Mouse (Mus musculus) testis, postnatal 10 days (tissue): ENCODE results near the gene Galnt17.

Source experiments
- DNase-seq: peaks from one replicate; pipeline ENCODE4 v3.0.0; 2021; ENCODE audit warnings: low spot score

Galnt17 gene

GRCm38 (mm10) chr5:131120296-131120840 lies 187.9 kb downstream of the Galnt17 start:
- no peak for DNase-seq

DNA sequence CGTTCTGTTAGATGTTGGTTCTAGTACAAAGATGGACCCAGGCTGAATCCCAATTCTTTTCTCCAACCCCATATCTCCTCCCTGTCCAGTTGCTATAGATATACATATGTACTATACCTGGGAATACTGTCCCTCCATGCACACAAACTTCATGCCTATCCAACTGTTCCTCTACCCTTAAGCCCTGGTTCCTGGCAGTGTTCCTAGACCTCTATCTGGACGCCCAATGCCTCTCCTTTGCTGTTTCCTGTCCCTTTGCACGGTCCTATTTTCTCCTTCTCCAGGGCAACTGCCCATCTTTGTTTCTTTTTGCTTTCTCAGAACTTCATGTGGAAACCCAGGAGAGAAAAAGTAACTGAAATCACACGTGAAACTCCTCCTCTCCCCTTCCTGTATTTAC lies 188.4 kb downstream of the Galnt17 start:
- no peak for DNase-seq

- no peak for DNase-seq
Observed at GRCm38 (mm10) chr5:131117391-131118040, 190.8 kb downstream of the Galnt17 start.

DNA sequence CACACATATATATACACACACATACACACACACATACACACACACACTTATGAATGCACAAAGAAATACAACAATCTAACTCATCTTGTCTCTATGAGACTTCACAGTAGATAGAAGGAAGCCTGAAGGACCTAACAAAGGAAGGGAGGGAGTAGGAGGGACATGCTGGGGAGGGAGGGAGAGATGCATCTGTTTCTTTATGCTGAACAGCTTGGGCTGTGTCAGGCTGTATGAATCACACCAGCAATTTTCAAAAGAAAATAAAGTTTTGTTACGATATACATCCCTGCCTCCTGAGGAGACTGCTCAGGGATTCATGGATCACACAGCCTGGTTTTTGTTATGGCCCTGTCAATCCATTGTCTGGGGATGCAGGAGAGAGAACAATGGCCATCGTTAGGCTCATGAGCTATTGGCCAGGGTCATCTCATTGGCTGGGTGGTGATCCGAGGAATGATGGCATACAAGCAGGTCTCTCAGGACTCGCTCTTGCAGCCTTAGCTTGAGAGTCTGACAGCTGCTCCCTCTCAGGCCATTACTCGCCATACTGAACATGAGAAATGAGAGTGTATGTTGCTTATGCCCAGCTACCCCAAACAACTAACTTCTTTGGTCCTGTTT lies 194.3 kb downstream of the Galnt17 start:
- no peak for DNase-seq

GRCm38 (mm10) chr5:131107188-131107587 lies 201.1 kb downstream of the Galnt17 start:
- DNase-seq, result no peak

DNA sequence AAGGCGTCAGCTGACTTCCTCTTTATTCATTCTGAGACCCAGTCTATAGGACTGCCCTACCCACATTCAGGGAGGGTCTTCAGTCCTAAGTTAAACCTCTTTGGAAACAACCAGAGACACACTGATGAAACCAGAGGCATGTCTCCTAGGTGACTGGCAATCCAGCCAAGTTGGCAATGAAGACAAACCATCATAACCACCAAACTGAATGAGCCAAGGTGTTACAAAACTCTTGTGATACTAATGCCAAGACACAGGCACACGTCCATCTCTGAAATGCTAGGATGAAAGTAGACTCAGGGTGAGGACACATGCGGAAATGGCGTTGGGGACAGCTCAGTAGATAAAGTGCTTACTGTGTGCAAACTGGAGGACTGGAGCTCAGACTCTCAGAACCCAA lies 211.5 kb downstream of the Galnt17 start:
- no peak for DNase-seq

DNA sequence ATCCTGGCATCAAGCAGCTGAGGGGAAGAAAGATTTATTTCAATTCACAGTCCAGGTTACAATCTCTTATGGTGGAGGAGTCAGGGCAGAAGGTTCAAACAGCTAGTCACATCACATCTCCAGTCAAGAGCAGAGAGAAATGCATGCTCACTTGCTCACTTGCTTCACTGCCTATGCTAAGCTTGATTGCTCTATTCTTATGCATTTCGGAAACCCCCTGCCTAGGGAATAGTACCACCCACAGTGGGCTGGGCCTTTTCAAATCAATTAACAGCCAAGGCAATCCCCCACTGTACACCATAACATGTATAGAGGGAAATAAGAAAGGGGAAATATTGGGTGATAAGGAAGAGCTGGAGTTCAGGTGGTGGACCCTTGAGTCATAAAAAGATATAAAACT lies 212.7 kb downstream of the Galnt17 start:
- DNase-seq, result no peak

- DNase-seq, result no peak
Observed at GRCm38 (mm10) chr5:131094771-131095170, 213.5 kb downstream of the Galnt17 start.

DNA sequence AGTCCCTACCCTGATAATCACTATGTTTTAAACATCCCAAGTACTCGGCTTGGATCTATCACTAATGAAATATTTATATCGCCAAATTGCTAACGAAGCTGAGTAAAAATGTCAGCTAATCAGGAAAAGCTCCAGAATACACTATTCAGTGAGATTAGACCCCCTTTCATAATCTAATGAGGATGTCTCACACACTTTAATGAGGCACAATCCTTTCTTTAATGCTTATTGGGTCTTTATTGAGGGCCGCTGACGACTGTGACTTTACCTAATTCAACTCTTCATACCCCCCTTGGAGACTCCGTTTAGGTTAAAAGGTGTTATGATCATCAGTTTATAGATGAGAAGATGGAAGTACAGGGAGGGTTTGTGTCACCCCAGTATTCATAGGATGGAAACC lies 214.2 kb downstream of the Galnt17 start:
- no peak for DNase-seq

DNA sequence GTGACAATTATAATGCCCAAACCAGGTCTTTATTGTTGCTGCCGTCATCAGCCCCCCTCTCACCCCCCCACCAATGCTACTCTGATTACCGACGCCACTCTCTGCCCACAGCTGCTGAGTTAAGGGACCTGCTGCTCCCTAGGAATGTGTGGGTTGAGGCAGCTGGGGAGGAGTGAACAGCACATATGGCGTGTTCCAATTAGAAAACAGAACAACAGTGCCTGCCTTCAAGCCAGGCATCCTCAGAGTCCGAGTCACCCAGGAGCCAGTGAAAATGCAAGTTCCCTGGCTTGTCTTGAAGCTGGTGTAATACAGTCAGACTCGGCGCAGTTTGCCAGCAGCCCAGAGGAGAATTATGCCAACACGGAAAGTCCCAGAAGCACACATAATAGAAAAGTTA lies 218.4 kb downstream of the Galnt17 start:
- DNase-seq, result no peak

DNA sequence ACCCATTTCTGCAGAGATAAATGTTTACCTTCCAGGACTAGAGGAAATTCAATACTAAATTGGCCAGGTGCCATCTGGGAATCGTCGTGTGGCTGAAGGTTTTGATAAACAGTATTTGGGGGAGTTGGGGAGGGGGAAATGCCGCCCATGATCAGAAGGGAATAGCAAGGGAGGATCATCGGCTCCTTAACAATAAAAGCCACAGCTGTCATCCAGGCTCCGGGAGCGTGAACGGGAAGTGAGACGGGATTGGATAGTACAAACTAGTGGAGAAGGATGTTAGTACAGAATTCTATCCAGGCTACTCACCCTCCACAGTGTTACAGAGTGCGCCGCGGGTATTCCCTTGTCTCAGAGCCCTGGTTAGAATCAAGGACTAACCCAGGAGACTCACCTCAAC lies 219.4 kb downstream of the Galnt17 start:
- no peak for DNase-seq

DNA sequence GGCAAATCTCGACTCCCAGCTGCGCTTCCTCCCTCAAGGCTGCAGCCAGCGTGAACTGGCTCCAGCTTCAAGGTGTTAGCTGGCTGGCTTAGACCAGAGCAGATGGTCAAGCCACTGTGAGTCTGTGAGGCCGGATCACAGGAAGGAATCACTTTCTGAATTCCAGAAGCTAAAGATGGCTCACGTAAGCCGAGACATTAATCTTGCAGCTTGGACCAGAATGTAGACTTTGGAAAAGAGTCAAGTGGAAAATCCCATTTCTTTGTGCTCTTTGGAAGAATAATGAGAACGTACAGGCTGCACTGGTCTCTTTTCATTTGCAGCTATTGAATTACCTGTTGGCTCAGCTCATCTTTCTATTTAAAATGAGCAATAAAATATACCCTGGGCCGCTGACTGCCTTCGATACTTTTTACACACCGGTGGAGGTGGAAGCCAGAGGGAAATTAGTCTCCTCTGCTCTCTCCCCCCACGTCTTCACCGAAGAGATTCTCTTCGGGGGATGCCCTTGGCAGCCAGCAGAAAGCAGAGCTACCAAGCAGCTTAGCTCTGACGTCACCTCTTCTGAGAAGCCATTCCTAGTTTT lies 225.1 kb downstream of the Galnt17 start:
- DNase-seq, result no peak

DNA sequence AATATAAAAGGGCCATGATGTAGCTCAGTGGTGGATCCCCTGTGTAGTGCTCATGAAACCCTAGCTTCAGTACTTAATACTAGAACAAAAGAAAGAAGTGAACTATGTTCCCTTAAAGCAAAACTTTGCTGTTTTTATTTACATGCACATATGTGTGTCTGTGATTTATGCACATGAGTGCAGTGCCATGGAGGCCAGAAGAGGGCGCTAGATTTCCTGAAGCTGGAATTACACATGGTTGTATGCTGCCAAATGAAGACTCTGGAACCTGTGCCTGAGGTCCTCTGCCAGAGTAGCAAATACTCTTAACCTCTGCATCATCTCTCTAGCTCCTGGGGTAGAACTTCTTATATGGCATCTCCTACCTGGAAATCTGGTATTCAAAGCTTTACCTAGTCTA lies 230.6 kb downstream of the Galnt17 start:
- DNase-seq, result no peak

GRCm38 (mm10) chr5:131075795-131076194 lies 232.5 kb downstream of the Galnt17 start:
- no peak for DNase-seq

- DNase-seq, result no peak
Observed at GRCm38 (mm10) chr5:131074295-131074694, 234.0 kb downstream of the Galnt17 start.

DNA sequence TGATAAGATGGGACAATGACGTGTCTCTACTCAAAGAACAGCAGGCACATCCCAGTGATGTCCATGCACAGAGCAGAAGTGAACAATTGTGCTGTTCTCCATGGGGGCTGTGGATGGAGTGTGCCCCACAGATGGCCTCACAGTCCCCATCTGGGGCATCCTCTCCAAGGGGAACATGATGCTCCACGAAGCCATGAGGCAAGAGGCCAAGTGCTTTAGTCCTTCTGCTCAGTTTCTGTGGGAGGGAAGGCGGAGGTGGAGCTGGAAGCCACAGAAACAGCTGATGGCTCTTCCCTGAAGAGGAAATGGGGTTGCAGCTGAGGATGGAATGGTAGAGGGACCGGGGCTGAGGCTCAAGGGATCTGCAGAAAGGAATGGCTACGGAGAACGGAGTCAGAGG lies 243.1 kb downstream of the Galnt17 start:
- no peak for DNase-seq

GRCm38 (mm10) chr5:131048505-131048904 lies 259.8 kb downstream of the Galnt17 start:
- DNase-seq, result no peak

- no peak for DNase-seq
Observed at GRCm38 (mm10) chr5:131043130-131043529, 265.2 kb downstream of the Galnt17 start.

GRCm38 (mm10) chr5:131040441-131040840 lies 267.9 kb downstream of the Galnt17 start:
- no peak for DNase-seq

DNA sequence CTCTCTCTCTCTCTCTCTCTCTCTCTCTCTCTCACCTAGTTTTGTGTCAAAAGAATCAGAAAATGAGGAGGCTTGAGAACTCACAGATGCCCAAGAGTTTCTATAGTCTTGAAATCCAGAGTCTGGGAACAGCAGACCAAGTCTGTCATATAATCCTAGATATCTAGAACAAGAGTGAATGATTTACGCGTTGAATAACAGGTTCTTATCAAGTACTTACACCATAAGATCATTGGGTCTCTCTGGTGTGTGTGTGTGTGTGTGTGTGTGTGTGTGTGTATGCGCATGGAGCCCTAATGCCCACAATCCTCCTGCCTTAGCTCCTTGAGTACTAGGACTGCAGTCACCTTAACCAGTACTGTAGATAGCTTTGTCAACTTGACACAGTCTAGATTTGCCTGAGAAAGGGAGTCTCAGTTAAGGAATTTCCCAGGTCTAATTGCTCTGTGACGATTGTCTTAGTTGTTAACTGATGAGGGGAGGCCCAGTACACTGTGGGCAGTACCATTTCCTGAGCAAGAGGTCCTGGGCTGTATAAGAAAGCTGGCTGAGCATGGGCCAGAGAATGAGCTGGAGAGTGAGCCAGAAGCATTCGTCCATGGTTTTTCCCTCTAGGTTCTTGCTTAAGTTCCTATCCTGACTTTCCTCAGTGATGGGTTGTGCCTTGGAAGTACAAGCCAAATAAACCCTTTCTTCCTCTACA lies 268.5 kb downstream of the Galnt17 start:
- no peak for DNase-seq

GRCm38 (mm10) chr5:131024506-131024905 lies 283.8 kb downstream of the Galnt17 start:
- DNase-seq, result no peak

DNA sequence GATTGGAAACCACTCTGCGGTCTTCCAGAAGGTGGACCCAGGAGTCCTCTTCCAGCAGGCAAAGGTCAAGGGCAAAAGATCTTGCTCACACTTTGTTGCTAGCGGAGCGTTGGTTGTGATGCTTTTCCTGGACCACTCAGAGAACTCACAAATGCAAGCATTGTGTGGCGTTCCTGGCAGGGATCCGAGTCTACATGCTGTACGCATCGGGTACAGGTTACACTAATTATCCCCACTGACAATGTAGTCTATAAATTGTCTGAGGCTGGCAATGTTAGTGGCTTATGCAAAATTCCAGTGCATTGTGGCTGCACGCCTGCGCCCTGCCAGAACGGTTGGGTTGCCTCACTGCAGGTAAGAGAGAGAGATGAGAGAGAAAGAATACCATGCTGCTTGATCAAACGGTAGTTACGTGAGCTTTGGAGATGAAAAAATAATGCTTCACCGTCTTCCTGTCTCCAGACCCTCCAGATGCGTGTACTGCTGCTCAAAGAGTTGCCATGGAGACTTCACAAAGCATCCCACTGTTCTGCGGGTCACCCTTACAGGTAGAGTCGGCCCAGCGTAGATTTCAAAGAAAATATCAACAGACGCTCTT lies 285.8 kb downstream of the Galnt17 start:
- DNase-seq, result no peak
